Mouse (Mus musculus) megakaryocyte-erythroid progenitor cell, adult 5 weeks (primary cell): ENCODE data around the gene Spryd7. TPM values are rescaled to one million over a fixed set of nuclear protein-coding genes. Genes with fewer than 3 reads are reported as not detected.

ENCODE experiments used
- polyA plus RNA-seq: library from polyadenylated mRNA; stranded (reverse); fragments of >175 nt; gene quantifications from 2 replicates; pipeline ENCODE4 v1.2.3, GENCODE M21; 2012

The Spryd7 gene
- 4.4 and 6.9 TPM in 2 replicates for polyA plus RNA-seq

GRCm38 (mm10) chr14:61556289-61557147, at the start of gene Spryd7:
Gene Spryd7, minus strand, starts transcription at chr14:61556886.

GRCm38 (mm10) chr14:61597968-61598367, 41.3 kb upstream of the Spryd7 start, which contains the start of gene Trim13:
Gene Trim13, plus strand, starts transcription at chr14:61598247.

Other genes with a start within 250 kb of the Spryd7 start
- gene Arl11, start 247.1 kb downstream of the Spryd7 start, polyA plus RNA-seq = 12.5 and 19.7 TPM in 2 replicates
- 0.54 and 0.68 TPM in 2 replicates for gene Ebpl, start 196.4 kb downstream of the Spryd7 start, polyA plus RNA-seq
- 9.4 and 11.6 TPM in 2 replicates for gene Kpna3, start 117.0 kb downstream of the Spryd7 start, polyA plus RNA-seq
- gene Trim13, start 41.4 kb upstream of the Spryd7 start, polyA plus RNA-seq = 0.64 and 0.90 TPM in 2 replicates
- gene Kcnrg, start 50.6 kb upstream of the Spryd7 start, polyA plus RNA-seq = 0.14 TPM in 1 of 2 replicates, not detected in the other